Mouse (Mus musculus): ENCODE results near the gene Syt13. TPM values are rescaled to one million over a fixed set of nuclear protein-coding genes. Genes with fewer than 3 reads are reported as not detected.

Gene Syt13
- polyA plus RNA-seq, 2 experiments: 0.05 to 0.07 TPM

DNA sequence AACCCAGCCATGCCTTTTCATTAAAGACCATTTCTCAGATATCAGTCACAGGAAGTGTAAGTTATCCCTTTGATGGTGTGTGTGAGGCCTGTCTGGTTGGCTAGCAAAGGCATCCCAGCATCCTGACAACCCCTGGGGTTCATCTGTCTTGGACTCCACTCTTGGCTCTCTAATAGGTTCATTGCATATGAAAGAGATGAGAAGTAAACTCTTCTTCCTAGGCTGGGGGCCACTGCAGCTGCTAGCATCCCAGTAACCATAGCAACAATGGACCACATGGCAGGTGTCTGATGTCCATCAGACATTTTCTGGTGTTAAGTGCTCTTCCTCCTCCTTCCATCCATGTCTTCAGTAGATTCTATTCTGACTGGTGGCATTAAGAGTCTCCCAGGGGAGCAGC is 2.6 kb upstream of the Syt13 start:
- H3K4me1 ChIP-seq (replicated peaks; ENCODE audit: control insufficient read depth in 2 of 2, insufficient read depth in 2 of 2, low read length in 1 of 2): no peaks in the 10 kb centered on the region
- TF ChIP-seq EP300 (IDR thresholded peaks at IDR 0.05; ENCODE audit: low read depth): no peak
- no peak for TF ChIP-seq CTCF (IDR thresholded peaks at IDR 0.05; ENCODE audit: low read depth)
- DNase-seq (ENCODE audit: low read depth in 3 of 3, low spot score in 3 of 3) (no peak), ATAC-seq (ENCODE audit: insufficient read depth) (no peak)
- H3K9ac ChIP-seq (replicated peaks): no peak overlapping the region
- H3K27me3 ChIP-seq (ENCODE audit: control insufficient read depth, insufficient read depth, low read length): peaks cover 26% of the 10 kb centered on the region
- no peaks in the 10 kb centered on the region for H3K9me3 ChIP-seq (ENCODE audit: control insufficient read depth, low read length)
- no peak overlapping the region for H3K27ac ChIP-seq
- H3K4me2 ChIP-seq (ENCODE audit: low read depth): no peak overlapping the region
- H3K36me3 ChIP-seq (replicated peaks; ENCODE audit: control insufficient read depth, insufficient read depth, low read depth): no peaks in the 10 kb centered on the region
- H3K4me3 ChIP-seq (ENCODE audit: insufficient read depth in 1 of 2, low read depth in 2 of 2, low read length in 2 of 2): no peak overlapping the region

GRCm38 (mm10) chr2:92913295-92913694 is 1.6 kb upstream of the Syt13 start:
- Histone ChIP-seq H3K27ac (no peak overlapping the region), H3K27me3 (ENCODE audit: control insufficient read depth, insufficient read depth, low read length) (peaks cover 26% of the 10 kb centered on the region), H3K9ac (replicated peaks) (no peak overlapping the region), H3K4me3 (ENCODE audit: insufficient read depth in 1 of 2, low read depth in 2 of 2, low read length in 2 of 2) (no peak overlapping the region), H3K4me2 (ENCODE audit: low read depth) (no peak overlapping the region), H3K36me3 (replicated peaks; ENCODE audit: control insufficient read depth, insufficient read depth, low read depth) (no peaks in the 10 kb centered on the region), H3K4me1 (replicated peaks; ENCODE audit: control insufficient read depth in 2 of 2, insufficient read depth in 2 of 2, low read length in 1 of 2) (no peaks in the 10 kb centered on the region), H3K9me3 (ENCODE audit: control insufficient read depth, low read length) (no peaks in the 10 kb centered on the region)
- 10% methylated on average over 9 of the region's 9 CpGs for WGBS (ENCODE audit: insufficient replicate concordance)
- no peak for DNase-seq (ENCODE audit: low read depth in 3 of 3, low spot score in 3 of 3)
- no peak for TF ChIP-seq CTCF (IDR thresholded peaks at IDR 0.05; ENCODE audit: low read depth)
- ATAC-seq (ENCODE audit: insufficient read depth): no peak

GRCm38 (mm10) chr2:92915659-92916631 is 1.0 kb downstream of the Syt13 start:
- TF ChIP-seq EP300 (IDR thresholded peaks at IDR 0.05; ENCODE audit: low read depth) (no peak), CTCF (IDR thresholded peaks at IDR 0.05; ENCODE audit: low read depth) (no peak)
- no peaks in the 10 kb centered on the region for H3K36me3 ChIP-seq (replicated peaks; ENCODE audit: control insufficient read depth, insufficient read depth, low read depth)
- H3K4me3 ChIP-seq (ENCODE audit: insufficient read depth in 1 of 2, low read depth in 2 of 2, low read length in 2 of 2): no peak overlapping the region
- peaks cover 26% of the 10 kb centered on the region for H3K27me3 ChIP-seq (ENCODE audit: control insufficient read depth, insufficient read depth, low read length)
- no peaks in the 10 kb centered on the region for H3K9me3 ChIP-seq (ENCODE audit: control insufficient read depth, low read length)
- no peak for ATAC-seq (ENCODE audit: insufficient read depth)
- H3K4me1 ChIP-seq (replicated peaks; ENCODE audit: control insufficient read depth in 2 of 2, insufficient read depth in 2 of 2, low read length in 1 of 2): no peaks in the 10 kb centered on the region
- H3K4me2 ChIP-seq (ENCODE audit: low read depth): no peak overlapping the region
- no peak overlapping the region for H3K27ac ChIP-seq
- no peak overlapping the region for H3K9ac ChIP-seq (replicated peaks)
- DNase-seq (ENCODE audit: low read depth in 3 of 3, low spot score in 3 of 3): no peak
- WGBS (ENCODE audit: insufficient replicate concordance): 15% methylated on average over 9 of the region's 10 CpGs

DNA sequence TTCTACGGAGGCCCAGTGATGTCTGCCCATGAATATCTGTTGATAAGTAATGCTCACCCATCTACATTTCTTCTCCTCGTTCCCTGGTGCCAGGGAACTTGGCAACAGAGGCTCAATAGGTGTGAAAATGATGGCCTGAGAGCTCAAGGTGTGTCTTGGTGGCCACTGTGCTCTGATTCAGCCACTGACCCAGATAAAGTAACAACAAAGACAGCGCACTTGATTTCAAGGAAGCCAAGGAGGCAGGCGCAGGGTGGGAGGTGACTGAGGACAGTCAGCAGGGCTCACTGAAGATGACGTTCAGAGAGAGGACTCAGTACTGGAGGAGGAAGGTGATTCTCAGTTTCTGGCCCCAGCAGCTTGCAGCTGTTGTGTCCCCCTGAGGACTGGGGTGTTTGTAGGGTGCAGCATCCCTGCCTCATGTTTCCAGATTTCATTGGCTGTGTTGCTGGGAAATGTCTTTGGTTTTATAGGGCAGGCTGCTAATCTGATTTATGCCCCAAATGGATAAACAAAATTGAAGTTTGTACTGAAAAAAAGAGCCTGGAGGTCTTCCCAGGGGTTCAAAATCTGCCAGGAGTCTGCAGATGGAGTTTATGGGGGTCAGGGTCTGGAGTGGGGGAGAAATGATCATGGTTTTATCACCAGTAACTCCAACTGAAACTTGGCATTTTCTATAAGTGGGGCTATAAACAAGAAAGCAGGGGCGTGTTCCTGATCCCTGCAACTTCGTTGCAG is 2.7 kb downstream of the Syt13 start:
- Histone ChIP-seq H3K4me2 (ENCODE audit: low read depth) (no peak overlapping the region), H3K27me3 (ENCODE audit: control insufficient read depth, insufficient read depth, low read length) (peaks cover 26% of the 10 kb centered on the region), H3K4me3 (ENCODE audit: insufficient read depth in 1 of 2, low read depth in 2 of 2, low read length in 2 of 2) (no peak overlapping the region), H3K36me3 (replicated peaks; ENCODE audit: control insufficient read depth, insufficient read depth, low read depth) (no peaks in the 10 kb centered on the region), H3K4me1 (replicated peaks; ENCODE audit: control insufficient read depth in 2 of 2, insufficient read depth in 2 of 2, low read length in 1 of 2) (no peaks in the 10 kb centered on the region), H3K9me3 (ENCODE audit: control insufficient read depth, low read length) (no peaks in the 10 kb centered on the region), H3K9ac (replicated peaks) (no peak overlapping the region), H3K27ac (no peak overlapping the region)
- DNase-seq (ENCODE audit: low read depth in 3 of 3, low spot score in 3 of 3) (no peak), ATAC-seq (ENCODE audit: insufficient read depth) (no peak)
- TF ChIP-seq EP300 (IDR thresholded peaks at IDR 0.05; ENCODE audit: low read depth) (no peak), CTCF (IDR thresholded peaks at IDR 0.05; ENCODE audit: low read depth) (no peak)
- WGBS (ENCODE audit: insufficient replicate concordance): 33% methylated on average over 7 of the region's 7 CpGs

DNA sequence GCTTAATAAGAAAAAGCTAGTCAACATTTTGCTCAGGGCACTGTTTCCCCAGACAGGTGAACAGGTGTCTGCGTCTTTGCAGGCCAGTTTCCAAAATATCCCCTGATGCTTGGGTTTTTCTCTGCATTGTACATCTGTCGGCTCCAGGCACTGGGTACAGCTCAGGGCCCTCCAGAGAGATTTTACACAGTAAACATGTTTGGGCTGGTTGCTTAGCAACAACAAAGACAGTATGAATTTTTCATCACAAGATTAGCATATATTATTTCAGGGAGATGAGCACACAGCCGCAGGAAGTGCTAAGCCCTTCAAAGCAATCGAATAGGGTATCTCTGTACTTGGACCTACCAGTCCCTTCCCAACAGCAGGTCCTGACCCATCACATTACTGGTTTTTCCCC is 5.8 kb downstream of the Syt13 start:
- H3K9ac ChIP-seq (replicated peaks): no peak overlapping the region
- no peak for ATAC-seq (ENCODE audit: insufficient read depth)

More for the DNA sequence above, 5.8 kb downstream of the Syt13 start:
- Histone ChIP-seq H3K9me3 (ENCODE audit: control insufficient read depth, low read length) (no peaks in the 10 kb centered on the region), H3K4me1 (replicated peaks; ENCODE audit: control insufficient read depth in 2 of 2, insufficient read depth in 2 of 2, low read length in 1 of 2) (no peaks in the 10 kb centered on the region), H3K27me3 (ENCODE audit: control insufficient read depth, insufficient read depth, low read length) (peaks cover 3% of the 10 kb centered on the region), H3K27ac (no peak overlapping the region), H3K4me2 (ENCODE audit: low read depth) (no peak overlapping the region), H3K4me3 (ENCODE audit: insufficient read depth in 1 of 2, low read depth in 2 of 2, low read length in 2 of 2) (no peak overlapping the region), H3K36me3 (replicated peaks; ENCODE audit: control insufficient read depth, insufficient read depth, low read depth) (no peaks in the 10 kb centered on the region)
- no peak for TF ChIP-seq EP300 (IDR thresholded peaks at IDR 0.05; ENCODE audit: low read depth)
- no peak for TF ChIP-seq CTCF (IDR thresholded peaks at IDR 0.05; ENCODE audit: low read depth)
- WGBS (ENCODE audit: insufficient replicate concordance): 70% methylated on average over 4 of the region's 4 CpGs
- no peak for DNase-seq (ENCODE audit: low read depth in 3 of 3, low spot score in 3 of 3)
